Mouse (Mus musculus) midbrain, postnatal 0 days (tissue): ENCODE measurements at regions not wholly inside any gene's neighbourhood (a gene's known extent, or its start where the extent isn't known, plus 50 kb on each side); places are given as distances from the start of the nearest gene placed in this dataset.

Source experiments
- ATAC-seq: fragments of 200-750 bp; cut with Nextera tagmentation; 2 replicates; pipeline ENCODE4 v1.8.0; 2017; ENCODE audit warnings: moderate number of reproducible peaks, mild to moderate bottlenecking, moderate TSS enrichment, moderate library complexity; ENCODE audit not compliant: low FRiP score
- DNase-seq: peaks from one replicate; pipeline ENCODE4 v3.0.0-alpha.2; 2015; ENCODE audit warnings: low spot score
- H3K27ac ChIP-seq: fragments of 300-500 bp; sonication (generic); 2 replicates; pipeline ENCODE4 v1.5.1; 2014; ENCODE audit warnings: low read depth, mild to moderate bottlenecking, low read length, mixed read lengths
- H3K27me3 ChIP-seq: fragments of 300-500 bp; sonication (generic); 2 replicates; pipeline ENCODE4 v1.6.1; 2014; ENCODE audit warnings: low read length, control low read depth, mixed read lengths; ENCODE audit not compliant: insufficient read depth
- H3K36me3 ChIP-seq: fragments of 300-500 bp; sonication (generic); 2 replicates; pipeline ENCODE4 v1.6.1; 2014; ENCODE audit warnings: low read length, control low read depth, mixed read lengths; ENCODE audit not compliant: insufficient read depth
- H3K4me1 ChIP-seq: fragments of 300-500 bp; sonication (generic); 2 replicates; pipeline ENCODE4 v1.6.1; 2014; ENCODE audit warnings: mild to moderate bottlenecking, control low read depth, antibody characterized with exemption, low read length, mixed read lengths; ENCODE audit not compliant: insufficient read depth
- H3K4me2 ChIP-seq: fragments of 300-500 bp; sonication (generic); 2 replicates; pipeline ENCODE4 v1.6.1; 2014; ENCODE audit warnings: low read depth, mild to moderate bottlenecking, low read length, mixed read lengths; ENCODE audit not compliant: poor library complexity, severe bottlenecking
- H3K4me3 ChIP-seq: fragments of 300-500 bp; sonication (generic); 2 replicates; pipeline ENCODE4 v1.5.1; 2014; ENCODE audit warnings: low read depth, mild to moderate bottlenecking, low read length, moderate library complexity
- H3K9ac ChIP-seq: fragments of 300-500 bp; sonication (generic); replicated peaks from 2 replicates; pipeline ENCODE4 v1.6.1; 2014; ENCODE audit warnings: mild to moderate bottlenecking, low read length, moderate library complexity, mixed read lengths; ENCODE audit not compliant: poor library complexity, severe bottlenecking
- H3K9me3 ChIP-seq: fragments of 300-500 bp; sonication (generic); 2 replicates; pipeline ENCODE4 v1.6.1; 2016; ENCODE audit warnings: low read length, control low read depth
- CTCF ChIP-seq: IDR thresholded peaks from 2 replicates; pipeline ENCODE4 v1.5.1; 2016; ENCODE audit warnings: antibody characterized with exemption, mild to moderate bottlenecking
- WGBS: fragments of 180-500 bp; shearing (Covaris S2); extraction: QIAGEN DNeasy Blood & Tissue Kit; methylation state at CpG from one replicate; pipeline ENCODE4 v1.1.7; 2014; 5-methylcytosine and 5-hydroxymethylcytosine counted together

- WGBS, result 71% methylated on average over 4 of the region's 4 CpGs
- Histone ChIP-seq H3K4me1 (no peaks in the 10 kb centered on the region), H3K4me3 (no peak overlapping the region), H3K36me3 (no peaks in the 10 kb centered on the region), H3K27me3 (no peaks in the 10 kb centered on the region), H3K9ac (no peak overlapping the region), H3K9me3 (0 out of 2 replicates have a peak, but pooled peaks cover 3% of the 10 kb centered on the region), H3K27ac (no peak overlapping the region), H3K4me2 (no peak overlapping the region)
- TF ChIP-seq CTCF, result no peak
- DNase-seq, result no peak
- ATAC-seq, result no peak
Observed at GRCm38 (mm10) chr2:128359106-128359505, 231.9 kb upstream of the Spdye4c start.

DNA sequence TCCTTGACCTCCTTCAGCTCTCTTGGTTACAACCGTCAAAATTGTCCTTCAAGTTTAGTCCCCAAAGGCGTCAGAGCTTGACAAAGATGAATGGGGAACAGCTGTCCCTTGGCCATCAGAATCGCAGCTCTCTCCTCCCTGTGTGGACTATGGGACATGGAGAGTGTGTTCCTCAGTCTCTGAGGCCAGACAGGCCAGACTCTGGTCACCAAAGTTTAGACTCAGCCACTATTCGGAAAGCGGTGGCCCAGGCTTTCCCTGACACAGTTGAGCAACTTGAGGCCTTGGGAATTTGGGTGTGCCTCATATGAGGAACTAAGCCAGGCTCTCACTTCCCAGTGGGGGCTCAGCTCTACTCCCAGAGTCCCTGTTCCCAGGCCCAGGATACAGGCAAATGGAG lies 230.5 kb upstream of the Spdye4c start:
- Histone ChIP-seq H3K27ac (no peak overlapping the region), H3K4me3 (no peak overlapping the region), H3K4me1 (no peaks in the 10 kb centered on the region), H3K9me3 (0 out of 2 replicates have a peak, but pooled peaks cover 3% of the 10 kb centered on the region), H3K27me3 (no peaks in the 10 kb centered on the region), H3K36me3 (no peaks in the 10 kb centered on the region), H3K4me2 (no peak overlapping the region), H3K9ac (no peak overlapping the region)
- ATAC-seq (no peak), DNase-seq (no peak)
- WGBS, result 86% methylated on average over 5 of the region's 5 CpGs
- TF ChIP-seq CTCF, result no peak

GRCm38 (mm10) chr2:128361436-128361835 lies 229.6 kb upstream of the Spdye4c start:
- Histone ChIP-seq H3K4me2 (no peak overlapping the region), H3K9ac (no peak overlapping the region), H3K9me3 (no peaks in the 10 kb centered on the region), H3K4me3 (no peak overlapping the region), H3K27ac (no peak overlapping the region), H3K27me3 (no peaks in the 10 kb centered on the region), H3K4me1 (no peaks in the 10 kb centered on the region), H3K36me3 (no peaks in the 10 kb centered on the region)
- ATAC-seq (no peak), DNase-seq (no peak)
- TF ChIP-seq CTCF, result no peak
- 50% methylated on average over 1 of the region's 1 CpGs for WGBS

DNA sequence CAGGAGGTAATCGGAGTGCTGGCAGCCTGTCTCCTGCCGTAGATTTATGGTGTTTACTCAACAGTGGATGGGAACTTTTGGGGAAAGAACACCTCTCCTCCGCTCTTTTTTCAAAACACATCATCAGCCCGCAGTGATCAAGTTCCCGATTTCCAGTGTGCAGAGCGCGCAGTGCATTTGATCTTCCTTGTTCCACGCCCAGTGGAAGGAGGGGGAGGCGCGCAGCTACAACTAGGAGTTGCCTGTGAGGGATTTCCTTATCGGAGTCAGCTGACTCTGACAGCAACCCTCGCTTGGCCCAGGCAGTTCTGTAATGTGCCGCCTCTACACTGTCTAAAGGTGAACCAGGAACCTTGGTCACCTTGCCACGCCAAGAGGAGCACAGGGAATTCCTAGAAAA lies 226.8 kb upstream of the Spdye4c start:
- Histone ChIP-seq H3K9me3 (no peaks in the 10 kb centered on the region), H3K4me3 (no peak overlapping the region), H3K36me3 (no peaks in the 10 kb centered on the region), H3K27me3 (no peaks in the 10 kb centered on the region), H3K4me1 (no peaks in the 10 kb centered on the region), H3K4me2 (no peak overlapping the region), H3K27ac (no peak overlapping the region), H3K9ac (no peak overlapping the region)
- 85% methylated on average over 14 of the region's 14 CpGs for WGBS
- ATAC-seq (no peak), DNase-seq (no peak)
- TF ChIP-seq CTCF, result no peak

DNA sequence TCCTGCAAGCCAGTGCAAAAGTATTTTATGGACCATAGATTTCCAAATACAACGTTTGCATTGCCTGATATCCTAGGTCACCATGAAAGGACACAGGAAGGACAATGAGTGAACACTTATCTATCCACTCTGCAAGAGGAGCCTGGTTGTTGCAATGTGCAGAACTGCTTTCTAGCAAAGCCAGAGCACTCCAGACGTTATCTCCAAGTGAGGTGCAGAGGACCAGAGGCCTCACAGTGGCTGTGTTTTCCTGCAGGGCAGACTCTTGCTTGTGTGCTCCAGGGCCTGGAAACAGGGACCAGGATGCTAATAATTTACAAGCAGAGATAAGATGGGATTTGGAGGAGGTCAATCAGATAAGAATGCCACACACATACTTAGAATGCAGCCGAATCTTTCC lies 226.0 kb upstream of the Spdye4c start:
- TF ChIP-seq CTCF, result no peak
- WGBS, result 80% methylated on average over 3 of the region's 3 CpGs

DNA sequence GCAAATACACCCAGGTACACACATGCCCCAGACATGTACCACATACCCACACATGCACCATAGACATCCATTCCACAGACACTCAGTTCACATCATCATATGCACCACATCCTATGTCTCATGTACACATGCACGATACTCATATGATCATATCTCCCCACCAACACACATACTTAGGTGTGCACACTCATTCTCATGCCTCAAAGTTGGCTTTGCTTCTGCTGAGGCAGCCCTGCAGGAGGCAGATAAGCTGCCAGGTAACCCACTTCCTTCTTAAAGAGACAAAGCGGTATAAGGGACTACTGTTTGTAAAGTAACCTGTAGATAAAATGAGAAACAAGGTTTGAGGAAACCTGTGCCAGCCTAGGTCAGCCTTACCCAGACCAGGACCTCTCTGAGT lies 225.2 kb upstream of the Spdye4c start:
- TF ChIP-seq CTCF, result no peak

More for the DNA sequence above, 226.0 kb upstream of the Spdye4c start:
- no peak overlapping the region for H3K9ac ChIP-seq
- H3K4me2 ChIP-seq, result no peak overlapping the region
- no peak for DNase-seq
- no peaks in the 10 kb centered on the region for H3K36me3 ChIP-seq
- no peak for ATAC-seq
- H3K27ac ChIP-seq, result no peak overlapping the region
- no peaks in the 10 kb centered on the region for H3K4me1 ChIP-seq
- no peak overlapping the region for H3K4me3 ChIP-seq
- H3K9me3 ChIP-seq, result no peaks in the 10 kb centered on the region
- no peaks in the 10 kb centered on the region for H3K27me3 ChIP-seq

More for the DNA sequence above, 225.2 kb upstream of the Spdye4c start:
- Histone ChIP-seq H3K36me3 (no peaks in the 10 kb centered on the region), H3K9me3 (no peaks in the 10 kb centered on the region), H3K9ac (no peak overlapping the region), H3K4me3 (no peak overlapping the region), H3K27ac (no peak overlapping the region), H3K27me3 (no peaks in the 10 kb centered on the region), H3K4me1 (no peaks in the 10 kb centered on the region), H3K4me2 (no peak overlapping the region)
- DNase-seq, result no peak
- no peak for ATAC-seq
- WGBS, result 97% methylated on average over 2 of the region's 2 CpGs
